In genomic region chr4:87692741-87693140, GRCm38 (mm10) we compare ENCODE assay signal across 36 mouse cellular contexts.
"Had no signal": no experiment of that assay in that cellular context is flagged by ENCODE, and none has a peak within 500 bp of the region (broad histone marks: within the 10 kb centered on the region; RNA-seq: fewer than 3 reads in every experiment).

No protein-coding gene starts in this region.

- H3K27ac ChIP-seq: heart, adult 2 months; heart, embryonic 10.5 days; heart, embryonic 13.5 days; heart, embryonic 15.5 days; hindbrain, embryonic 10.5 days; hindbrain, embryonic 12.5 days; hindbrain, embryonic 13.5 days; hindbrain, embryonic 14.5 days; hindbrain, embryonic 15.5 days; hindbrain, postnatal 0 days; intestine, embryonic 15.5 days; kidney, embryonic 15.5 days; kidney, postnatal 0 days; layer of hippocampus, adult 2 months had no signal

- H3K9me3 ChIP-seq: heart, embryonic 10.5 days; heart, embryonic 12.5 days; heart, embryonic 13.5 days; heart, embryonic 15.5 days; hindbrain, embryonic 10.5 days; hindbrain, embryonic 12.5 days; hindbrain, embryonic 13.5 days; hindbrain, embryonic 15.5 days; intestine, embryonic 15.5 days; kidney, embryonic 15.5 days had no signal

- ATAC-seq: hindbrain, embryonic 16.5 days; hindbrain, postnatal 0 days; inflammation-experienced regulatory T-cells, adult 6 months; intestine, embryonic 15.5 days; intestine, embryonic 16.5 days; intestine, postnatal 0 days had no signal

- DNase-seq: heart, adult 18-20 months; heart, adult 2 months; heart, postnatal 10 days; heart, postnatal 14 days; heart, postnatal 36 days; heart, postnatal 4 days; kidney, adult 11 months; kidney, adult 18-20 months; kidney, adult 2 months; kidney, adult 8-10 months; kidney, adult 9 months; kidney, postnatal 10 days; kidney, postnatal 14 days; kidney, postnatal 25 days; kidney, postnatal 36 days; kidney, postnatal 4 days; layer of hippocampus, adult 9-11 months had no signal

- H3K36me3 ChIP-seq: heart, embryonic 10.5 days; heart, embryonic 12.5 days; heart, embryonic 13.5 days; heart, embryonic 15.5 days; hindbrain, embryonic 10.5 days; hindbrain, embryonic 12.5 days; hindbrain, embryonic 13.5 days; hindbrain, embryonic 15.5 days; intestine, embryonic 15.5 days; kidney, embryonic 15.5 days had no signal

- H3K4me2 ChIP-seq: heart, embryonic 11.5 days; heart, embryonic 12.5 days; heart, embryonic 13.5 days; heart, embryonic 15.5 days; hindbrain, embryonic 12.5 days; hindbrain, embryonic 13.5 days; hindbrain, embryonic 14.5 days; hindbrain, embryonic 15.5 days; intestine, embryonic 15.5 days; kidney, embryonic 15.5 days had no signal

- H3K4me1 ChIP-seq: heart, embryonic 10.5 days; heart, embryonic 12.5 days; heart, embryonic 13.5 days; heart, embryonic 15.5 days; hindbrain, embryonic 10.5 days; hindbrain, embryonic 12.5 days; hindbrain, embryonic 13.5 days; hindbrain, embryonic 15.5 days; intestine, embryonic 15.5 days; kidney, embryonic 15.5 days had no signal

- H3K27me3 ChIP-seq: heart, embryonic 12.5 days; heart, embryonic 13.5 days; heart, embryonic 15.5 days; hindbrain, embryonic 12.5 days; hindbrain, embryonic 13.5 days; hindbrain, embryonic 15.5 days; intestine, embryonic 15.5 days; kidney, embryonic 15.5 days had no signal

- H3K4me3 ChIP-seq: heart, adult 2 months; heart, embryonic 10.5 days; heart, embryonic 12.5 days; heart, embryonic 13.5 days; heart, embryonic 15.5 days; hindbrain, embryonic 10.5 days; hindbrain, embryonic 12.5 days; hindbrain, embryonic 13.5 days; hindbrain, embryonic 15.5 days; intestine, embryonic 15.5 days; kidney, embryonic 15.5 days; layer of hippocampus, adult 2 months had no signal

- H3K9ac ChIP-seq: heart, embryonic 12.5 days; heart, embryonic 13.5 days; heart, embryonic 15.5 days; hindbrain, embryonic 12.5 days; hindbrain, embryonic 13.5 days; hindbrain, embryonic 14.5 days; hindbrain, embryonic 15.5 days; intestine, embryonic 15.5 days; kidney, embryonic 15.5 days had no signal
